Mouse (Mus musculus) megakaryocyte progenitor cell, adult 5-6 weeks (primary cell): ENCODE data around the gene Gm9958. TPM values are rescaled to one million over a fixed set of nuclear protein-coding genes. Genes with fewer than 3 reads are reported as not detected.
A peak's percentile ranks its signal among the peaks of the same experiment; 100 is the strongest.

ENCODE experiments used
- ATAC-seq: replicated peaks from 2 replicates; pipeline ENCODE4 v1.8.0; 2016; ENCODE audit warnings: mild to moderate bottlenecking, moderate TSS enrichment, inconsistent platforms; ENCODE audit not compliant: poor library complexity
- total RNA-seq, 2 experiments: library from RNA; stranded (forward) in 1 of 2; stranded (reverse) in 1 of 2; fragments of 157-497, 149-512 nt in 1 of 2; fragments of 200-1000 nt in 1 of 2; gene quantifications; 2 replicates each; pipeline versions ENCODE4 v1.2.3 to v1.2.4; 2015 to 2017

The Gm9958 gene
- total RNA-seq (2015) (2.0 and 4.1 TPM in 2 replicates), total RNA-seq (2017) (1.3 and 2.4 TPM in 2 replicates)

- no peak for ATAC-seq
These were observed at the start of gene Gm9958 for GRCm38 (mm10) chr5:90367067-90367303. Gene Gm9958 (plus strand): TSS chr5:90367204.

- ATAC-seq: peak; percentile 26; the same call in 1 of the 2 replicates
These were observed 35.9 kb upstream of the Gm9958 start for GRCm38 (mm10) chr5:90331071-90331470.

- ATAC-seq: peak; percentile 63
These were observed 34.5 kb upstream of the Gm9958 start for GRCm38 (mm10) chr5:90332478-90332877.

DNA sequence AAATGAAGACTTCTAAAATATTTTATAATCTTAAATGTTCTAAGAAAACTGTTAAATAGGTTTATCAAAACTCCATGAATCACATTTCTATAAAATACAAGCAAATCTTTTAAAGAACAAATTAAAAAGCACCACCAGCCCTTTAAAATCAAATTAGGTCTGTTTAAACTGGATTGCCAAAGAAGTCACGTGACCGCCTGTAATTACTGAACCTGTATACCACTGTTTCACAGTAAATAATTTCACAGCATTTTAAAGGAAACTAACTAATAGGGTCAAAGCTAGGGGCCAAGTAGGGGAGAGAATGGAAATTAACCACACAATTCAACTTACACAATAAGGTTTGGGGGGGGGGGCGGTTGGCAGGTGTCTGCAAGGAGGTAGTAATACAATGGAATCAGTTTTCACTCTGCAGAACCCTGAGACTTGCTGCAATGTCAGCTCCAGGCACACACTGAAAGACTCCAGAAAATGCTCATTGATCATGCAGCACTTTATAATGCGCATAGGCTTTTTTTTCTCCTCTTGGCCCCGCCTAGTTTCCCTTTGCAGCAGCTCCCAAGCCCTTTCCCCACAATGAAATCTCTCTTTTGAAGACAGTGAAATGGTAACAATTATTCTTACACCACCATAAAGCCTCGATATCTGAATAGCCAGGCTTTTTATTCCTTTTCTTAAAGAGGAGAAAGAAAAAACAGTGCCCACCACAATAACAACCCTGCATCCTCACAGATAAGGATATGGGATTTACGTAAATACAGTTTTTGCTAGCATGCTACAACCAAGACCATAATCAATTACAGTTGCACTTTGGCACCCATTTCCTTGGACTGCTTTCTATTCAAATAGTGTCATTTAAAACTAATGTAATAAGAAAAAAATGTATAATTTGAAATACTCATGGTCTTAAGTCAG lies 28.6 kb upstream of the Gm9958 start:
- ATAC-seq: peak; percentile 66

GRCm38 (mm10) chr5:90339129-90339952 lies 27.7 kb upstream of the Gm9958 start:
- peak; percentile 86 for ATAC-seq

DNA sequence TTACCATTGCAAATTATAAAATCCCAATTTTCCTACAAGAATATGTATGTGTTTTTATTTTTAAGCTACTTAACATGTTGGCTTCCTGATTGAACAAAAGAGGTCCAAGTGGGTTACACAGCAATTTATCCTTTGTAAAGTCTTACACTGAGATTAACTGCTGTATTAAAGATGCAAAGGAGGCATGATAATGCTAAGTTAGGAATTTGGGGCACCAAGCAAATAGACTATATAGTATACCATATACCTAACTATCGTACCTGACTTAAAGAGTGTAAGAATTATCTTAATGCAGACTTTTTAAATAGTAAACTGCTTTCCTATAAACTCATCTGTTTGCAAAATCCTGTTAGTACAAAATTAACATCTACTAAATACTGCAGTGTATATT lies 27.1 kb upstream of the Gm9958 start:
- ATAC-seq: no peak

GRCm38 (mm10) chr5:90340847-90341246 lies 26.2 kb upstream of the Gm9958 start:
- ATAC-seq: peak; percentile 20

DNA sequence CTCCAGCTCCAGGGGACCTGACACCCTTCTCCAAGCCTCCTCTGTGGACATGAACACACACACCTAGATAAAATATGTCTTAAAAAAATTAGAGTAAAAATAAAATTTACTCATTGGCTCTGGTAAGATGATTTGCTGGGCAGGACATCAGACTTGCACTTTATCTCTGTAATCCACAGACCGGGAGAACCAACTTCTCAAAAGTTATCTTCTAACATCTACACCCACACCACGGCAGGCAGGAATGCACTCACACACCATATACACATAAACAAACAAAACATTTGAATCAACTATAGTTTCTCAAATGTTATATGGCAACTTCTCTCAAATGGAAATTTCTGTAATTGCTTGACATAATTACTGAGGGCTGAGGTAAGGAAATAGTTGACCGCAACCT lies 20.1 kb upstream of the Gm9958 start:
- ATAC-seq: peak; percentile 29; the same call in 1 of the 2 replicates

- no peak; the same call in 1 of the 2 replicates for ATAC-seq
These were observed 13.3 kb upstream of the Gm9958 start for GRCm38 (mm10) chr5:90353552-90354317.

DNA sequence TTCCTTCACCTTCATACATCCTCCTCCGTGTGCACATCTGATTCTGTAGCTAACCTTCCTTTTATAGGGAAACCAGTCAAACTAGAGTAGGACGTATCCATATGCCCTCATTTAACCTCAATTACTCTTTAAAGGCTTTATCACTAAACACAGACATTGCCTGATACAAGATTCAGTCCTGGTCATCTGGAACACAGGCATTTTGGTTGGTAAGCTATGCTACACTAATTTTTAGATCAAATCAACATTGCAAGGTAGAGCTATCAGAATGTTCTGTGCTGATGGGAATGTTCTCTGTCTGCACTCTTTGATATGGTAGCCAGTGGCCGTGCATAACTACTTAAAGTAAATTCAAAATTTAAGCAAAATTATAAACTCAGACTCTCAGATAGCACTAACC lies 11.2 kb upstream of the Gm9958 start:
- ATAC-seq: peak; percentile 78

DNA sequence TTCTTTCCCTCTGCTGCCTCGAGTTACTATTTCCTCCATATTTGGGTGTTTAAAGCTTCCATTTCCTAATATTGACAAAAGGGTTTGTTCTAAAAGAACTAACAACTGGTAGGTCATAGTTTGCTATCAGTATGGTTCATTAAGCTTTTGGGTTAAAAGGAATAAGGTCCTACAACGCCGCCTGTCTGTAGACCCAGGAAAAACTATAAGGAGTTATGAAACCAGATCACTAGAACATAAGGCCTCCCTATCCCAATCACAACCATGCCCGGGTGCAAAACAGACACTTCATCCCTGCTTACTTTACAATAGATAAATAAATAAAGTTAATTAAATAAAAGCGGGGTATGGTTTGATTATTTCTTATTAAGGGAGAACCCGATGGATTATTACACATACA lies 2.5 kb upstream of the Gm9958 start:
- ATAC-seq: peak; percentile 54

- ATAC-seq: peak; percentile 20
These were observed 1.7 kb upstream of the Gm9958 start for GRCm38 (mm10) chr5:90365141-90365951.

DNA sequence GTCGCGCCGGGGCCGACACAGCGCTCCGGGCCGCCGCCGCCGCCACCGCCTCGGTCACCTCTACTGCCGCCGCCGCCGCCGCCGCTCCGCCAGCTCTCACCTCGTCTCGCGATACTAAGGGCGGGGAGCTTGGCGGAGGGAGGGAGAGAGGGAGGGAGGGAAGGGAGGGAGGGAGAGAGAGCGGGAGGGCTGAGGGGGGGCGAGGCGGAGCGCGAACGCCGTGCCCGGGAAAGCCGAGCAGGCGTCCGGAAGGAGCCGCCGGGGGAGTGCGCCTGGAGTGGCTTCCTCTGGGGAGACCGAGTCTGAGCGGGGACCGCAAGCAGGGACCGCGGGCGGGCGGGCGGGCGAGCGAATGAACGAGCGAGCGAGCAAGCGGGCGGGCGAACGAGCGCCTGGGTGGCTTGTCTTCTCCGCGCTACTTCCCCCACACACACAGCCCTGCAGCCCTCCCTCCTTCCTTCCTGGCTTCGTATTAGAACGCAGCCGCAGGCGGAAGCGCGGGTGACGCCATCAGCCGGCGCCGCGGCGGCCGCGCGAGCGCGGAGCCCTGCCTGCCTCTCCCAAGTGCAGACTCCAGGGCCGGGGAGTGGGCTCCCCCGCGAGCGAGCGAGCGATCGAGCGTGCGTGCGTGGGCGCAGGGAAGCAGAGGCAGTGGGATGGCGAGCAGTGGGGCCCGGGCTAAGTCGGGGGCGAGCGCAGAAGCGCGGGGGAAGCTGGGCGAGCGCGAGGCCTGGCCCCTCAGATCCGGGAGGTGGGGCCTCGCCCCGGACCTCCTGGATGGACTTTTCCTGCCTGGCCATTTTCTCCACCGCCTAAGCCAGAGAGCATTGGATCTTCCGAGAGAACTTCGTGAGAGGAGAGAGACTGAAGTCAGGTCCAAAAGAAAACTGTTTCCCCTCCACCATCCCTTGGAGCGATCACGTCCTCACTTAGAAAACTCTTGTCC lies 610 bp upstream of the Gm9958 start, which contains the start of gene Ankrd17:
Gene Ankrd17 (minus strand): TSS at position 457 of the 946 bp plus-strand sequence.
- peak; percentile 71 for ATAC-seq

GRCm38 (mm10) chr5:90370401-90370800 lies 3.4 kb downstream of the Gm9958 start:
- ATAC-seq: no peak

GRCm38 (mm10) chr5:90373708-90374107 lies 6.7 kb downstream of the Gm9958 start:
- no peak for ATAC-seq

DNA sequence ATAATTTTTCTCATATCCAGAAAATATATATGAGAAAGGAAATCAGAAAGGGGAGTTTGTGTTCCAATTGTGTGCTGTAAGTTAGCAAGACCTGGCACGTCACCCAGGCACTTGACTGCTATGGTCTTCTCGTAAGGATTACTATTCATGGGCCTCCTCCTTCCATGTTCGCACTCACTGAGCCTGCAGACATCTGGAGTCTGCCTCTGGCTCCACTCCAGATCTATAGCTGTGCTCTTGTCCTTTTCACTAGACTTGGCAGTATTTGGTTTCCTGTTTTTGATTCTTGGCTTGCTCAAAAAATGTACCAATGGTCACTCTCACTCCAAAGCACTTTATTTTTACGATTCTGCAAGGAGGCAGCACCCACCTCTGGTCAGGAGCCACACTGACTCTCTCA lies 14.5 kb downstream of the Gm9958 start:
- no peak for ATAC-seq

GRCm38 (mm10) chr5:90383080-90383479 lies 16.1 kb downstream of the Gm9958 start:
- peak; percentile 96 for ATAC-seq

DNA sequence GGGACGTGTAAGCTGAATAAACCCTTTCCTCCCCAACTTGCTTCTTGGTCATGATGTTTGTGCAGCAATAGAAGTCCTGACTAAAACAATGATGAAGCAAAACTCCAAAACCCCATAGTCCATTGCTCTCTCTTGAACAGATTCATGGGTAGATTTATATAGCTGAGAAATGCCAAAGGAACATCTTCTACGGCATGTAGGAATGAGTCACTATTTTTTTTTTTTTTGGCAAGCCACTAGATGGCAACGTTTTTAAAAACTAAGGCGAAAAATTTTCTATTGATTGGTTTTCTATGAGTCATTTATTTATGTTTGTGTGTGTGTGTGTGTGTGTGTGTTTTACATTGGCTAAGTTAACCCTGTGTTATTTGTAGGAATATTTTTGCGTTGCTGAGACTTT lies 26.8 kb downstream of the Gm9958 start:
- ATAC-seq: no peak

GRCm38 (mm10) chr5:90394322-90394721 lies 27.3 kb downstream of the Gm9958 start:
- peak; percentile 68 for ATAC-seq
